Mouse (Mus musculus): ENCODE measurements around the gene Cd247. TPM values are rescaled to one million over a fixed set of nuclear protein-coding genes. Genes with fewer than 3 reads are reported as not detected.

Gene Cd247
- total and polyA plus RNA-seq, 2 experiments from 2014 or later: 0.41 TPM; not detected in 1

DNA sequence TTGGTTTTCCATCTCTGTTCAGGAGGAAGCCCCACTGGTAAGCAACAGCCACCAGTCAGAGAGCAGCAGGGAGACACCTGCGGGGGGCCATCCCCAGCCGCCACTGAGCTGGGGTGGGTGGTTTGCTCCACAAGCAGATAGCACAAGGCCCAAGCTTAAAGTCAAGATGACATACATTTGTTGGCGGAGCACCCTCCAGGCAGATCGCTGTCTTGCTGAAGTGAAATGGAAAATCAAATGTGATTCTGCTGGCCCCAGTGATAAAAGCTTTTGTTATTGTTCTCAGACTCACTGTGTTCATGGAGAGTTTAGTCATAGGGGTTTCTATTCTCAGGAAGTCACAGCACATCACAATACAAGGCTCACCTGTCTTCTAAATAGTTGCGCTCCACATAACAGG is 14.6 kb downstream of the Cd247 start:
- Histone ChIP-seq H3K4me1 (ENCODE audit: control insufficient read depth, insufficient read depth) (no peaks in the 10 kb centered on the region), H3K27me3 (ENCODE audit: control insufficient read depth, insufficient read depth, low read length) (no peaks in the 10 kb centered on the region), H3K9ac (replicated peaks; ENCODE audit: low read depth, low read length) (no peak overlapping the region), H3K27ac (ENCODE audit: low read depth) (no peak overlapping the region; the same call in 1 of the 2 replicates), H3K9me3 (replicated peaks; ENCODE audit: control insufficient read depth, low read length) (no peaks in the 10 kb centered on the region), H3K4me3 (ENCODE audit: low read depth, low read length) (no peak overlapping the region), H3K4me2 (ENCODE audit: low read depth, low read length) (no peak overlapping the region), H3K36me3 (replicated peaks; ENCODE audit: control insufficient read depth, insufficient read depth, low read length) (no peaks in the 10 kb centered on the region)
- WGBS: 80% methylated on average over 5 of the region's 5 CpGs
- TF ChIP-seq EP300 (IDR thresholded peaks at IDR 0.05; ENCODE audit: low read depth) (no peak), CTCF (IDR thresholded peaks at IDR 0.05; ENCODE audit: low read depth) (no peak)
- DNase-seq (ENCODE audit: low spot score) (no peak), ATAC-seq (ENCODE audit: insufficient read depth, low read depth) (no peak)

DNA sequence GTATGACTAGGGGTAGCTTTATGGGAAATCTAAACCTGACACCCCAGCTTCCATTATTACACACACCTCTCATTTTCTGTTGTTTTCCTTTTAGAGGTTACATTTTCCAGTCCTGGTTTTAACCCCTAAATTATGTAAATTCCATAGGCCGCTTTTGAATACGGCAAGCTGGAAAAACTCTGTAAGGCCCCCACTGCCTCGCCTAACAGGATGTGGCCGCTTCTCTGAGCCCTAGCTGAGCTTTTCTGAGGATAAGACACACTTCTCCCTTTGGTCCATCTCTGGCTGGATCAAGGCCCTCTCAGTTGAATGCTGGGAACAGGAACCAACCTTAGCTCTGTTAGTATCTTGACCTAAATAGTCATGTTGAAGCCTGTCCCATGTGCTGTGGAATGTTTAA is 15.7 kb downstream of the Cd247 start:
- Histone ChIP-seq H3K4me1 (ENCODE audit: control insufficient read depth, insufficient read depth) (no peaks in the 10 kb centered on the region), H3K9ac (replicated peaks; ENCODE audit: low read depth, low read length) (no peak overlapping the region), H3K9me3 (replicated peaks; ENCODE audit: control insufficient read depth, low read length) (no peaks in the 10 kb centered on the region), H3K4me3 (ENCODE audit: low read depth, low read length) (no peak overlapping the region), H3K4me2 (ENCODE audit: low read depth, low read length) (no peak overlapping the region), H3K27me3 (ENCODE audit: control insufficient read depth, insufficient read depth, low read length) (no peaks in the 10 kb centered on the region), H3K27ac (ENCODE audit: low read depth) (no peak overlapping the region), H3K36me3 (replicated peaks; ENCODE audit: control insufficient read depth, insufficient read depth, low read length) (no peaks in the 10 kb centered on the region)
- DNase-seq (ENCODE audit: low spot score): no peak
- no peak for ATAC-seq (ENCODE audit: insufficient read depth, low read depth)
- WGBS: 89% methylated on average over 4 of the region's 4 CpGs
- TF ChIP-seq EP300 (IDR thresholded peaks at IDR 0.05; ENCODE audit: low read depth) (no peak), CTCF (IDR thresholded peaks at IDR 0.05; ENCODE audit: low read depth) (no peak)

DNA sequence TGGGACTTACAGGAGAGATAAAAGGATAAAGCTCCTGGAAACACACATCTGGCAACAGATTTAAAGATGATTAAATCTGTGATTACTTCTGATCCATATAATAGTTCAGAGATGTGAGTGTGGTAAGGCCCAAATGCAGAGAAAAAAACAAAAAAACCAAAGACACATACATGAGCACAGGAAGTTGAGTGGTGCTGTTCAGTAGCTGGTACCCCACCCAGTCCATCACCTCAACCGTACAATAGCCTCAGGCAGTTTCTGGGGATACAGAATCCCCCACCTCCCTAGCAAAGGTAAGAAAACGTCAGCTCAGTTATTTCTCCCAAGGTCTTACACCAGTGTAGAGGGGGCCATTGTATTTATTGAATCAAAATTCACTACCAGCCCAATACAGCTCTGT is 22.2 kb downstream of the Cd247 start:
- H3K9ac ChIP-seq (replicated peaks; ENCODE audit: low read depth, low read length): no peak overlapping the region
- 69% methylated on average over 2 of the region's 2 CpGs for WGBS
- no peak overlapping the region for H3K4me2 ChIP-seq (ENCODE audit: low read depth, low read length)
- DNase-seq (ENCODE audit: low spot score) (no peak), ATAC-seq (ENCODE audit: insufficient read depth, low read depth) (no peak)
- H3K4me1 ChIP-seq (ENCODE audit: control insufficient read depth, insufficient read depth): no peaks in the 10 kb centered on the region
- H3K27me3 ChIP-seq (ENCODE audit: control insufficient read depth, insufficient read depth, low read length): peaks cover 7% of the 10 kb centered on the region; the same call in 1 of the 2 replicates
- no peak overlapping the region for H3K27ac ChIP-seq (ENCODE audit: low read depth)
- TF ChIP-seq CTCF (IDR thresholded peaks at IDR 0.05; ENCODE audit: low read depth): no peak
- no peak for TF ChIP-seq EP300 (IDR thresholded peaks at IDR 0.05; ENCODE audit: low read depth)
- no peaks in the 10 kb centered on the region for H3K36me3 ChIP-seq (replicated peaks; ENCODE audit: control insufficient read depth, insufficient read depth, low read length)
- H3K9me3 ChIP-seq (replicated peaks; ENCODE audit: control insufficient read depth, low read length): no peaks in the 10 kb centered on the region
- H3K4me3 ChIP-seq (ENCODE audit: low read depth, low read length): no peak overlapping the region

DNA sequence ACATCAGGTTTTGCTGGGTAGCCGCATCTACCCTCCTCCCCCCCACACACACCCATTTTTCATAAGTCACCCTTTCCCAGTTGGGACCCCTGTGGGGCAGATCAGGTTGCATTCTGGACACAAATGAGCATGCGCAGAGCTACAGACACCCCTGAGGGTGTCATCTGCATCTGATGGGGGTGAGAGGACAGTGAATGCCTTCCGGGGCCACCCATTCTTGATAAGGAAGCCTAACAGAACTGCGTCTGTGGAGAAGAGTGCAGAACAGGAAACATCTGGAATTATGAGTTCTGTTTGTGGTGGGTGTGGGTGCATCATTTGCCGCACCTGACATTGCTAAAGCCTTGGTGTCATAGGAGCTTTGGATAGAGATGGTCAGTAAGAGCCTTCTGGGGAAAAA is 22.7 kb downstream of the Cd247 start:
- H3K36me3 ChIP-seq (replicated peaks; ENCODE audit: control insufficient read depth, insufficient read depth, low read length): no peaks in the 10 kb centered on the region
- 65% methylated on average over 5 of the region's 5 CpGs for WGBS
- H3K4me2 ChIP-seq (ENCODE audit: low read depth, low read length): no peak overlapping the region
- H3K4me3 ChIP-seq (ENCODE audit: low read depth, low read length): no peak overlapping the region
- H3K9me3 ChIP-seq (replicated peaks; ENCODE audit: control insufficient read depth, low read length): no peaks in the 10 kb centered on the region
- TF ChIP-seq EP300 (IDR thresholded peaks at IDR 0.05; ENCODE audit: low read depth) (no peak), CTCF (IDR thresholded peaks at IDR 0.05; ENCODE audit: low read depth) (no peak)
- H3K9ac ChIP-seq (replicated peaks; ENCODE audit: low read depth, low read length): no peak overlapping the region
- no peak overlapping the region for H3K27ac ChIP-seq (ENCODE audit: low read depth)
- H3K27me3 ChIP-seq (ENCODE audit: control insufficient read depth, insufficient read depth, low read length): peaks cover 7% of the 10 kb centered on the region; the same call in 1 of the 2 replicates
- DNase-seq (ENCODE audit: low spot score) (no peak), ATAC-seq (ENCODE audit: insufficient read depth, low read depth) (no peak)
- no peaks in the 10 kb centered on the region for H3K4me1 ChIP-seq (ENCODE audit: control insufficient read depth, insufficient read depth)

DNA sequence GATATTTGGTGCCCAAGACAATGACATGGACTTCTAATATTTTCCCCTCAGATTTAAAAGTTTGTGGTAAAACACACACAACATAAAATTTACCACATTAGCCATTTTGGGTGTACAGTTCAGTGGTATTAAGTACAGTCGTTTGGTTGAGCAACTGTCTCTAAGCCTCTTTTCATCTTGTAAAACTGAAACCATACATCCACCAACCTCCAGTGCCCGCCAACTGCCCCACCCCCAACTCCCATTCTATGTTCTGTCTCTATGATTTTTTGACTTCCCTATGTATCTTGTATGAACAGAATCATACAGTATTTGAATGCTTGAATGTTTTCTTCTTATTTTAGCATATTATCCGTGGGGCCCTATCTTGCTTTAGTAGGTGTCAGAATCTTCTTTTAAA is 24.3 kb downstream of the Cd247 start:
- no peak for TF ChIP-seq EP300 (IDR thresholded peaks at IDR 0.05; ENCODE audit: low read depth)
- TF ChIP-seq CTCF (IDR thresholded peaks at IDR 0.05; ENCODE audit: low read depth): no peak
- no peak overlapping the region for H3K4me2 ChIP-seq (ENCODE audit: low read depth, low read length)
- H3K36me3 ChIP-seq (replicated peaks; ENCODE audit: control insufficient read depth, insufficient read depth, low read length): no peaks in the 10 kb centered on the region
- 78% methylated on average over 3 of the region's 3 CpGs for WGBS
- no peak overlapping the region for H3K9ac ChIP-seq (replicated peaks; ENCODE audit: low read depth, low read length)
- ATAC-seq (ENCODE audit: insufficient read depth, low read depth): no peak
- H3K4me3 ChIP-seq (ENCODE audit: low read depth, low read length): no peak overlapping the region
- H3K27me3 ChIP-seq (ENCODE audit: control insufficient read depth, insufficient read depth, low read length): peaks cover 7% of the 10 kb centered on the region; the same call in 1 of the 2 replicates
- no peak overlapping the region for H3K27ac ChIP-seq (ENCODE audit: low read depth)
- no peaks in the 10 kb centered on the region for H3K4me1 ChIP-seq (ENCODE audit: control insufficient read depth, insufficient read depth)
- H3K9me3 ChIP-seq (replicated peaks; ENCODE audit: control insufficient read depth, low read length): no peaks in the 10 kb centered on the region
- DNase-seq (ENCODE audit: low spot score): no peak

DNA sequence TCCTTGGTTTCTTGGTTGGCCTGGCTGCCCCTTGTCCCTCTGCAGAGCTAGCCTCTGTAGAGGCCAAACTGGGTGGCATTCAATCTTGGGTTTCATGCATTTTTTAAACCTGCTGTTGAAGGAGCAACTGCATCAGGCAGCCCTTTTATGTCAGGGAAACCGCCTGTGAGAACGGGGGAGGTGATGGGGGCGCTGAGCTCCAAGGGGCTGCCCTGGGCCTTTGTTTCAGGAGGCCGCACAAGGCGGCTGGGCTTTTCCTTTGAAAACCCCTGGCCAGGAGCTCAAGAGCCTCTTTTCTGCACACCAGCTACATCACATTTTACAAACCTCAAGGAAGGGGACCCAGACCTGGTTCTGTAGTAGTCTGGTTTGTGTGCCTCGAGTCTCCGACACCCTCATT is 25.6 kb downstream of the Cd247 start:
- Histone ChIP-seq H3K4me2 (ENCODE audit: low read depth, low read length) (peak overlapping the region; percentile 16; the same call in 1 of the 2 replicates), H3K36me3 (replicated peaks; ENCODE audit: control insufficient read depth, insufficient read depth, low read length) (no peaks in the 10 kb centered on the region), H3K4me3 (ENCODE audit: low read depth, low read length) (0 out of 2 replicates have a peak overlapping the region, but pooled peaks have one; percentile 2), H3K27me3 (ENCODE audit: control insufficient read depth, insufficient read depth, low read length) (peaks cover 7% of the 10 kb centered on the region; the same call in 1 of the 2 replicates), H3K4me1 (ENCODE audit: control insufficient read depth, insufficient read depth) (no peaks in the 10 kb centered on the region), H3K27ac (ENCODE audit: low read depth) (0 out of 2 replicates have a peak overlapping the region, but pooled peaks have one; percentile 9), H3K9me3 (replicated peaks; ENCODE audit: control insufficient read depth, low read length) (no peaks in the 10 kb centered on the region), H3K9ac (replicated peaks; ENCODE audit: low read depth, low read length) (no peak overlapping the region)
- ATAC-seq (ENCODE audit: insufficient read depth, low read depth) (no peak), DNase-seq (ENCODE audit: low spot score) (no peak)
- 46% methylated on average over 7 of the region's 7 CpGs for WGBS
- TF ChIP-seq CTCF (IDR thresholded peaks at IDR 0.05; ENCODE audit: low read depth): no peak
- no peak for TF ChIP-seq EP300 (IDR thresholded peaks at IDR 0.05; ENCODE audit: low read depth)

All from heart, postnatal 0 days (tissue).